Mouse (Mus musculus): Measurements from ENCODE around the gene Brd9. TPM values are rescaled to one million over a fixed set of nuclear protein-coding genes. Genes with fewer than 3 reads are reported as not detected.

Gene Brd9
- polyA plus RNA-seq (2015; fragmentation: Nextera tagmentation; extraction: Ambion mirVana): 47.8 and 48.1 TPM in 2 replicates

- Histone ChIP-seq H3K27me3 (no peaks in the 10 kb centered on the region), H3K27ac (peak within 1 kb of the TSS; percentile 97), H3K9me3 (replicated peaks) (no peaks in the 10 kb centered on the region), H3K4me1 (peaks cover 16% of the 10 kb centered on the region), H3K4me3 (replicated peaks) (peak within 1 kb of the TSS; percentile 83), H3K4me2 (peak within 1 kb of the TSS; percentile 76), H3K36me3 (peaks cover 61% of the 10 kb centered on the region), H3K9ac (peak within 1 kb of the TSS; percentile 72)
- WGBS: under 1% methylated on average over 82 of the region's 82 CpGs
- peak; percentile 97 for ATAC-seq (replicated peaks; ENCODE audit: low FRiP score)
Measured at GRCm38 (mm10) chr13:73937321-73938176, at the start of gene Brd9, which contains the start of gene Trip13. TSS of gene Brd9 (plus strand) at chr13:73937811. TSS of gene Trip13 (minus strand) at chr13:73937784.

GRCm38 (mm10) chr13:73892493-73893178 is 45.0 kb upstream of the Brd9 start:
- WGBS: 50% methylated on average over 6 of the region's 6 CpGs

GRCm38 (mm10) chr13:73897561-73897960 is 40.0 kb upstream of the Brd9 start:
- ATAC-seq (replicated peaks; ENCODE audit: low FRiP score): no peak

More at GRCm38 (mm10) chr13:73892493-73893178, 45.0 kb upstream of the Brd9 start:
- Histone ChIP-seq H3K9ac (no peak overlapping the region), H3K4me3 (replicated peaks) (no peak overlapping the region), H3K9me3 (replicated peaks) (no peaks in the 10 kb centered on the region), H3K4me2 (no peak overlapping the region), H3K36me3 (no peaks in the 10 kb centered on the region), H3K27ac (peak overlapping the region; percentile 71), H3K27me3 (no peaks in the 10 kb centered on the region), H3K4me1 (peaks cover 15% of the 10 kb centered on the region)
- peak; percentile 67; the same call in 1 of the 2 replicates for ATAC-seq (replicated peaks; ENCODE audit: low FRiP score)

GRCm38 (mm10) chr13:73907136-73907535 is 30.5 kb upstream of the Brd9 start:
- H3K4me1 ChIP-seq: no peaks in the 10 kb centered on the region
- no peaks in the 10 kb centered on the region for H3K27me3 ChIP-seq
- no peak overlapping the region for H3K9ac ChIP-seq
- H3K36me3 ChIP-seq: peaks cover 7% of the 10 kb centered on the region; the same call in 1 of the 2 replicates
- H3K27ac ChIP-seq: no peak overlapping the region
- no peak overlapping the region for H3K4me3 ChIP-seq (replicated peaks)
- 89% methylated on average over 5 of the region's 5 CpGs for WGBS
- no peak for ATAC-seq (replicated peaks; ENCODE audit: low FRiP score)
- H3K4me2 ChIP-seq: no peak overlapping the region
- H3K9me3 ChIP-seq (replicated peaks): no peaks in the 10 kb centered on the region

More at GRCm38 (mm10) chr13:73897561-73897960, 40.0 kb upstream of the Brd9 start:
- 63% methylated on average over 3 of the region's 3 CpGs for WGBS
- no peaks in the 10 kb centered on the region for H3K9me3 ChIP-seq (replicated peaks)
- H3K9ac ChIP-seq: no peak overlapping the region
- no peak overlapping the region for H3K4me2 ChIP-seq
- H3K36me3 ChIP-seq: no peaks in the 10 kb centered on the region
- peaks cover 7% of the 10 kb centered on the region for H3K4me1 ChIP-seq
- no peak overlapping the region for H3K27ac ChIP-seq
- no peak overlapping the region for H3K4me3 ChIP-seq (replicated peaks)
- no peaks in the 10 kb centered on the region for H3K27me3 ChIP-seq

- H3K27ac ChIP-seq: no peak overlapping the region
- no peak overlapping the region for H3K9ac ChIP-seq
- peaks cover 14% of the 10 kb centered on the region for H3K36me3 ChIP-seq
- no peak overlapping the region for H3K4me2 ChIP-seq
- no peaks in the 10 kb centered on the region for H3K9me3 ChIP-seq (replicated peaks)
- no peak overlapping the region for H3K4me3 ChIP-seq (replicated peaks)
- H3K27me3 ChIP-seq: no peaks in the 10 kb centered on the region
- no peaks in the 10 kb centered on the region for H3K4me1 ChIP-seq
- no peak; the same call in 1 of the 2 replicates for ATAC-seq (replicated peaks; ENCODE audit: low FRiP score)
- WGBS: 54% methylated on average over 2 of the region's 2 CpGs
Measured at GRCm38 (mm10) chr13:73907683-73908412, 29.8 kb upstream of the Brd9 start.

- H3K27ac ChIP-seq: no peak overlapping the region
- H3K27me3 ChIP-seq: no peaks in the 10 kb centered on the region
- ATAC-seq (replicated peaks; ENCODE audit: low FRiP score): no peak
- no peak overlapping the region for H3K9ac ChIP-seq
- H3K36me3 ChIP-seq: peaks cover 63% of the 10 kb centered on the region
- 94% methylated on average over 4 of the region's 4 CpGs for WGBS
- no peaks in the 10 kb centered on the region for H3K9me3 ChIP-seq (replicated peaks)
- H3K4me1 ChIP-seq: no peaks in the 10 kb centered on the region
- no peak overlapping the region for H3K4me2 ChIP-seq
- H3K4me3 ChIP-seq (replicated peaks): no peak overlapping the region
Measured at GRCm38 (mm10) chr13:73913066-73913465, 24.5 kb upstream of the Brd9 start.

- peaks cover 8% of the 10 kb centered on the region for H3K4me1 ChIP-seq
- H3K27me3 ChIP-seq: no peaks in the 10 kb centered on the region
- H3K4me2 ChIP-seq: no peak overlapping the region
- no peaks in the 10 kb centered on the region for H3K9me3 ChIP-seq (replicated peaks)
- H3K27ac ChIP-seq: no peak overlapping the region
- H3K9ac ChIP-seq: no peak overlapping the region
- no peak overlapping the region for H3K4me3 ChIP-seq (replicated peaks)
- WGBS: 92% methylated on average over 10 of the region's 10 CpGs
- ATAC-seq (replicated peaks; ENCODE audit: low FRiP score): no peak
- H3K36me3 ChIP-seq: peaks cover 80% of the 10 kb centered on the region
Measured at GRCm38 (mm10) chr13:73932201-73932600, 5.4 kb upstream of the Brd9 start.

GRCm38 (mm10) chr13:73936938-73937320 is 682 bp upstream of the Brd9 start:
- Histone ChIP-seq H3K27me3 (no peaks in the 10 kb centered on the region), H3K9me3 (replicated peaks) (no peaks in the 10 kb centered on the region), H3K27ac (peak overlapping the region; percentile 97), H3K9ac (peak overlapping the region; percentile 72), H3K36me3 (peaks cover 61% of the 10 kb centered on the region), H3K4me1 (peaks cover 16% of the 10 kb centered on the region), H3K4me2 (peak overlapping the region; percentile 76), H3K4me3 (replicated peaks) (peak overlapping the region; percentile 83)
- WGBS: 13% methylated on average over 5 of the region's 5 CpGs
- ATAC-seq (replicated peaks; ENCODE audit: low FRiP score): peak; percentile 41; the same call in 1 of the 2 replicates

- WGBS: 44% methylated on average over 13 of the region's 13 CpGs
- Histone ChIP-seq H3K27ac (peak overlapping the region; percentile 97), H3K9me3 (replicated peaks) (no peaks in the 10 kb centered on the region), H3K4me3 (replicated peaks) (peak overlapping the region; percentile 83), H3K27me3 (no peaks in the 10 kb centered on the region), H3K9ac (peak overlapping the region; percentile 72), H3K4me2 (peak overlapping the region; percentile 76), H3K4me1 (peaks cover 16% of the 10 kb centered on the region), H3K36me3 (peaks cover 61% of the 10 kb centered on the region)
- ATAC-seq (replicated peaks; ENCODE audit: low FRiP score): 0 out of 2 replicates have a peak, but pooled peaks have one; percentile 3
Measured at GRCm38 (mm10) chr13:73938177-73938560, 558 bp downstream of the Brd9 start.

- WGBS: 93% methylated on average over 5 of the region's 5 CpGs
- no peak overlapping the region for H3K4me2 ChIP-seq
- no peaks in the 10 kb centered on the region for H3K9me3 ChIP-seq (replicated peaks)
- no peak for ATAC-seq (replicated peaks; ENCODE audit: low FRiP score)
- H3K4me1 ChIP-seq: peaks cover 16% of the 10 kb centered on the region
- no peaks in the 10 kb centered on the region for H3K27me3 ChIP-seq
- peaks cover 68% of the 10 kb centered on the region for H3K36me3 ChIP-seq
- H3K27ac ChIP-seq: no peak overlapping the region
- no peak overlapping the region for H3K9ac ChIP-seq
- H3K4me3 ChIP-seq (replicated peaks): no peak overlapping the region
Measured at GRCm38 (mm10) chr13:73939101-73939500, 1.5 kb downstream of the Brd9 start.

GRCm38 (mm10) chr13:73944606-73945005 is 7.0 kb downstream of the Brd9 start:
- no peaks in the 10 kb centered on the region for H3K4me1 ChIP-seq
- H3K36me3 ChIP-seq: peaks cover 98% of the 10 kb centered on the region
- WGBS: 95% methylated on average over 9 of the region's 9 CpGs
- H3K27me3 ChIP-seq: no peaks in the 10 kb centered on the region
- no peak for ATAC-seq (replicated peaks; ENCODE audit: low FRiP score)
- no peaks in the 10 kb centered on the region for H3K9me3 ChIP-seq (replicated peaks)
- H3K4me2 ChIP-seq: no peak overlapping the region
- H3K4me3 ChIP-seq (replicated peaks): no peak overlapping the region
- H3K27ac ChIP-seq: no peak overlapping the region
- H3K9ac ChIP-seq: no peak overlapping the region

Measured in kidney, embryonic 15.5 days (tissue).